Mouse (Mus musculus) CH12.LX (cell line): ENCODE results near the gene Olfr437. TPM values are rescaled to one million over a fixed set of nuclear protein-coding genes. Genes with fewer than 3 reads are reported as not detected.

Experiments
- DNase-seq: peaks from one replicate; pipeline ENCODE4 v3.0.0-alpha.2; 2013; ENCODE audit errors: extremely low read depth
- H3K27ac ChIP-seq: 2 replicates; pipeline ENCODE4 v1.5.1; 2012; ENCODE audit warnings: low read depth, mild to moderate bottlenecking, control low read depth, moderate library complexity; ENCODE audit not compliant: insufficient read depth
- H3K27me3 ChIP-seq: replicated peaks from 2 replicates; pipeline ENCODE3; 2012; ENCODE audit warnings: inconsistent platforms
- H3K36me3 ChIP-seq, 2 experiments: replicated peaks in 1 of 2; 2 replicates each; pipeline versions ENCODE3 to v1.6.1; 2012; ENCODE audit warnings: inconsistent platforms in 1 of 2, low read length in 1 of 2, mild to moderate bottlenecking in 1 of 2, mixed read lengths in 1 of 2, moderate library complexity in 1 of 2; ENCODE audit not compliant: control insufficient read depth in 1 of 2, insufficient read depth in 1 of 2
- H3K4me1 ChIP-seq, 2 experiments: 2 replicates each; pipeline ENCODE4 v1.6.1; 2012; ENCODE audit warnings: inconsistent platforms in 1 of 2, moderate library complexity in 1 of 2; ENCODE audit not compliant: insufficient read depth in 2 of 2, control insufficient read depth in 1 of 2
- H3K4me2 ChIP-seq: 2 replicates; pipeline ENCODE4 v1.6.1; 2012; ENCODE audit warnings: low read depth, mild to moderate bottlenecking, control low read depth; ENCODE audit not compliant: poor library complexity, insufficient read depth, severe bottlenecking
- H3K4me3 ChIP-seq, 3 experiments: fragments of 150-350 bp in 1 of 3; sonication (generic) in 1 of 3; replicated peaks in 1 of 3; 2 replicates each; pipeline versions ENCODE3 to v1.5.1; 2011 to 2012; ENCODE audit warnings: low read depth in 2 of 3, low read length in 2 of 3, mild to moderate bottlenecking in 2 of 3, moderate library complexity in 2 of 3, control low read depth in 1 of 3, improper control_type of control experiment in 1 of 3, inconsistent platforms in 1 of 3, mixed read lengths in 1 of 3; ENCODE audit not compliant: poor library complexity in 1 of 3
- H3K79me2 ChIP-seq: replicated peaks from 2 replicates; pipeline ENCODE4 v1.6.1; 2012; ENCODE audit warnings: mild to moderate bottlenecking, moderate library complexity; ENCODE audit not compliant: control insufficient read depth, poor library complexity, insufficient read depth, severe bottlenecking; ENCODE audit errors: extremely low read depth
- H3K9ac ChIP-seq: 2 replicates; pipeline ENCODE4 v1.6.1; 2012; ENCODE audit warnings: low read depth, mild to moderate bottlenecking, control low read depth, moderate library complexity; ENCODE audit not compliant: insufficient read depth
- H3K9me3 ChIP-seq: replicated peaks from 2 replicates; pipeline ENCODE3; 2012; ENCODE audit warnings: low read length, inconsistent platforms, mixed read lengths
- CHD1 ChIP-seq: IDR thresholded peaks from 2 replicates; pipeline ENCODE4 v1.6.1; 2012; ENCODE audit warnings: low read depth, low read length, improper control_type of control experiment, inconsistent platforms
- ELF1 ChIP-seq: IDR thresholded peaks from 2 replicates; pipeline ENCODE4 v1.6.1; 2014; ENCODE audit warnings: low read depth, mild to moderate bottlenecking, inconsistent platforms, low read length, improper control_type of control experiment
- ETS1 ChIP-seq: conservative IDR thresholded peaks from 2 replicates; pipeline ENCODE4 v1.6.1; 2012; ENCODE audit warnings: low read depth, mild to moderate bottlenecking, inconsistent platforms, low read length, improper control_type of control experiment, moderate library complexity
- IRF4 ChIP-seq: IDR thresholded peaks from 2 replicates; pipeline ENCODE4 v1.6.1; 2014; ENCODE audit warnings: low read depth, mild to moderate bottlenecking, inconsistent platforms, low read length, improper control_type of control experiment
- JUN ChIP-seq: IDR thresholded peaks from 2 replicates; pipeline ENCODE4 v1.6.1; 2011; ENCODE audit warnings: low read depth, mild to moderate bottlenecking, low read length, improper control_type of control experiment, moderate library complexity; ENCODE audit not compliant: insufficient read depth
- JUND ChIP-seq: conservative IDR thresholded peaks from 2 replicates; pipeline ENCODE4 v1.6.1; 2011; ENCODE audit warnings: low read depth, low read length, improper control_type of control experiment
- KAT2A ChIP-seq: IDR thresholded peaks from 2 replicates; pipeline ENCODE4 v1.6.1; 2012; ENCODE audit warnings: low read length, improper control_type of control experiment, inconsistent platforms; ENCODE audit not compliant: insufficient replicate concordance
- MAFK ChIP-seq: IDR thresholded peaks from 2 replicates; pipeline ENCODE4 v1.6.1; 2011; ENCODE audit warnings: low read length, improper control_type of control experiment; ENCODE audit not compliant: insufficient replicate concordance
- MAX ChIP-seq: IDR thresholded peaks from 2 replicates; pipeline ENCODE4 v1.6.1; 2011; ENCODE audit warnings: low read length, improper control_type of control experiment
- MAZ ChIP-seq: IDR thresholded peaks from 2 replicates; pipeline ENCODE4 v1.6.1; 2012; ENCODE audit warnings: low read depth, mild to moderate bottlenecking, inconsistent platforms, low read length, improper control_type of control experiment, moderate library complexity
- MEF2A ChIP-seq: IDR thresholded peaks from 2 replicates; pipeline ENCODE4 v1.6.1; 2014; ENCODE audit warnings: low read depth, mild to moderate bottlenecking, inconsistent platforms, low read length, improper control_type of control experiment, borderline replicate concordance
- MYC ChIP-seq: IDR thresholded peaks from 2 replicates; pipeline ENCODE4 v1.6.1; 2011; ENCODE audit warnings: low read depth, mild to moderate bottlenecking, improper control_type of control experiment, low read length
- NRF1 ChIP-seq: IDR thresholded peaks from 2 replicates; pipeline ENCODE4 v1.6.1; 2014; ENCODE audit warnings: low read depth, mild to moderate bottlenecking, inconsistent platforms, low read length, improper control_type of control experiment, moderate library complexity
- POLR2A ChIP-seq: IDR thresholded peaks from 2 replicates; pipeline ENCODE4 v1.6.1; 2011; ENCODE audit warnings: low read depth, mild to moderate bottlenecking, improper control_type of control experiment, low read length
- RCOR1 ChIP-seq: conservative IDR thresholded peaks from 2 replicates; pipeline ENCODE4 v1.6.1; 2012; ENCODE audit warnings: low read depth, mild to moderate bottlenecking, inconsistent platforms, low read length, improper control_type of control experiment
- TBP ChIP-seq: conservative IDR thresholded peaks from 2 replicates; pipeline ENCODE4 v1.6.1; 2011; ENCODE audit warnings: low read depth, low read length, improper control_type of control experiment
- TCF12 ChIP-seq: IDR thresholded peaks from 2 replicates; pipeline ENCODE4 v1.6.1; 2014; ENCODE audit warnings: low read depth, mild to moderate bottlenecking, inconsistent platforms, low read length, improper control_type of control experiment
- USF1 ChIP-seq: IDR thresholded peaks from 2 replicates; pipeline ENCODE4 v1.6.1; 2014; ENCODE audit warnings: low read depth, mild to moderate bottlenecking, inconsistent platforms, low read length, improper control_type of control experiment
- ZC3H11A ChIP-seq: IDR thresholded peaks from 2 replicates; pipeline ENCODE4 v1.6.1; 2012; ENCODE audit warnings: low read depth, mild to moderate bottlenecking, inconsistent platforms, low read length, improper control_type of control experiment
- ZMIZ1 ChIP-seq: IDR thresholded peaks from 2 replicates; pipeline ENCODE4 v1.6.1; 2012; ENCODE audit warnings: low read depth, mild to moderate bottlenecking, inconsistent platforms, low read length, improper control_type of control experiment
- dilution Hi-C: fragments of 300-500 bp; cut with MboI; formaldehyde crosslinking; loops from 2 replicates; pipeline ENCODE4 v1.14.3; 2020; ENCODE audit warnings: low sequenced_read_pairs; ENCODE audit not compliant: extremely low pct_unique_long_range_greater_than_20kb, extremely low pct_ligation_motif_present
- in situ Hi-C: fragments of 300-500 bp; cut with MboI; formaldehyde crosslinking; loops from 3 replicates; pipeline ENCODE4 v1.14.3; 2019; ENCODE audit warnings: low sequenced_read_pairs, low pct_ligation_motif_present, low pct_unique_long_range_greater_than_20kb, mixed read lengths
- polyA plus RNA-seq: library from polyadenylated mRNA; unstranded; fragments of >175 nt; gene quantifications from 2 replicates; pipeline ENCODE4 v1.2.1, GENCODE M21; 2012; ENCODE audit warnings: low read depth; ENCODE audit not compliant: insufficient read length
- total RNA-seq, 2 experiments: library from RNA; depleted of rRNA; stranded (reverse); fragments of 300-350 nt in 1 of 2; fragments of >200 nt in 1 of 2; gene quantifications; 2 replicates each; pipeline ENCODE4 v1.2.3; 2012 to 2014

Olfr437 gene
- total and polyA plus RNA-seq, 3 experiments = not detected

- no peaks in the 10 kb centered on the region for H3K4me1 ChIP-seq
- H3K4me2 ChIP-seq = no peak within 1 kb of the TSS
- H3K36me3 ChIP-seq = no peaks in the 10 kb centered on the region
- no peaks in the 10 kb centered on the region for H3K9me3 ChIP-seq
- in situ Hi-C loops = no loop called here
- DNase-seq = no peak
- dilution Hi-C loops = no loop called here
- TF ChIP-seq JUN (no peak), ZMIZ1 (no peak), CHD1 (no peak), MAZ (no peak), POLR2A (no peak), MAX (no peak), RCOR1 (no peak), ELF1 (no peak)
- H3K9ac ChIP-seq = no peak within 1 kb of the TSS
- no peaks in the 10 kb centered on the region for H3K79me2 ChIP-seq
- H3K27me3 ChIP-seq = no peaks in the 10 kb centered on the region
- no peak within 1 kb of the TSS for H3K27ac ChIP-seq
- no peak within 1 kb of the TSS for H3K4me3 ChIP-seq
Measured at GRCm38 (mm10) chr6:43196781-43197180, 33.7 kb downstream of the Olfr437 start, which contains the start of gene Olfr435. Olfr435 (plus strand) TSS chr6:43197146.

- Histone ChIP-seq H3K4me2 (no peak overlapping the region), H3K36me3 (no peaks in the 10 kb centered on the region), H3K27ac (no peak overlapping the region), H3K4me1 (no peaks in the 10 kb centered on the region)
- TF ChIP-seq MAX (no peak), ZMIZ1 (no peak), MEF2A (no peak), TCF12 (no peak), TBP (no peak)
- TF ChIP-seq, all 38 proteins: peak for 0
- Histone ChIP-seq H3K79me2 (no peaks in the 10 kb centered on the region), H3K4me3 (no peak overlapping the region), H3K9ac (no peak overlapping the region), H3K9me3 (no peaks in the 10 kb centered on the region), H3K27me3 (no peaks in the 10 kb centered on the region)
- dilution Hi-C loops = no loop called here
- DNase-seq = no peak
- in situ Hi-C loops = no loop called here
Measured at GRCm38 (mm10) chr6:43198094-43198493, 35.0 kb downstream of the Olfr437 start.

- TF ChIP-seq USF1 (no peak), MAFK (no peak), MAZ (no peak), JUND (no peak), ZMIZ1 (no peak), IRF4 (no peak), MYC (no peak), ETS1 (no peak), ZC3H11A (no peak), CHD1 (no peak), NRF1 (no peak), KAT2A (no peak)
- TF ChIP-seq, all 38 proteins: peak for 0
- dilution Hi-C loops = no loop called here
- DNase-seq = no peak
- Histone ChIP-seq H3K27ac (no peak overlapping the region), H3K4me1 (no peaks in the 10 kb centered on the region), H3K36me3 (no peaks in the 10 kb centered on the region), H3K9ac (no peak overlapping the region), H3K79me2 (no peaks in the 10 kb centered on the region), H3K4me2 (no peak overlapping the region), H3K27me3 (no peaks in the 10 kb centered on the region), H3K9me3 (no peaks in the 10 kb centered on the region), H3K4me3 (no peak overlapping the region)
- in situ Hi-C loops = no loop called here
Measured at GRCm38 (mm10) chr6:43202786-43203185, 39.7 kb downstream of the Olfr437 start.
